Mouse (Mus musculus): ENCODE results near the gene Mgat3. TPM values are rescaled to one million over a fixed set of nuclear protein-coding genes. Genes with fewer than 3 reads are reported as not detected.

Gene Mgat3
- polyA plus RNA-seq, 1 experiment from 2014 or later = 7.2 TPM

DNA sequence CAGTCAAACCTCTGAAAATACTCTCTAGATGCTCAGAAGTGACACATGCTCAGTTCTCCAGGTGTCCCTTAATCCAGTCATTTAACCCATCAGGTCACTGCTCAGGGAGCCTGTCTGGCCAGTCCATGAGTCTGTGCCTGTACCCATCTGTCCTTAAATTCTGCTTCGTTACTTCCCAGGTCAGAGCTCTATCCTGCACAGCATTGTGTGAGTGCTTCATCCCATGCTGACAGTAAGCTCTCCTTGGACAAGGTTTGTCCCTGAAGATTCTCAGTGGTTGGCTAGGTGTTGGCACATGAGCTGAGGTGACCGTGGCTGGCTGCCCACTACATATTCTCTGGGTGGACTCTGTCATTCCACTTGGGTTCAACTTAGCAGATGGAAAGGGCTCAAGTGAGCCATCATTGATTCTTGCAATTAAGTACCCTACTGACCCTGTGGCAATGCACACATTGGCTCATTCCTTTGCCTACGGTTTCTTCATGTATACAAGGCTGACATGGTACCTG, 32.6 kb downstream of the Mgat3 start:
- WGBS = 86% methylated on average over 3 of the region's 3 CpGs
- Histone ChIP-seq H3K4me2 (no peak overlapping the region), H3K9ac (replicated peaks) (no peak overlapping the region), H3K4me3 (replicated peaks) (no peak overlapping the region), H3K4me1 (replicated peaks) (no peaks in the 10 kb centered on the region), H3K27me3 (no peaks in the 10 kb centered on the region), H3K36me3 (peaks cover 6% of the 10 kb centered on the region), H3K9me3 (no peaks in the 10 kb centered on the region), H3K27ac (no peak overlapping the region)
- ATAC-seq (ENCODE audit: insufficient number of reproducible peaks, insufficient read depth, low FRiP score, low TSS enrichment, low read depth) = no peak

DNA sequence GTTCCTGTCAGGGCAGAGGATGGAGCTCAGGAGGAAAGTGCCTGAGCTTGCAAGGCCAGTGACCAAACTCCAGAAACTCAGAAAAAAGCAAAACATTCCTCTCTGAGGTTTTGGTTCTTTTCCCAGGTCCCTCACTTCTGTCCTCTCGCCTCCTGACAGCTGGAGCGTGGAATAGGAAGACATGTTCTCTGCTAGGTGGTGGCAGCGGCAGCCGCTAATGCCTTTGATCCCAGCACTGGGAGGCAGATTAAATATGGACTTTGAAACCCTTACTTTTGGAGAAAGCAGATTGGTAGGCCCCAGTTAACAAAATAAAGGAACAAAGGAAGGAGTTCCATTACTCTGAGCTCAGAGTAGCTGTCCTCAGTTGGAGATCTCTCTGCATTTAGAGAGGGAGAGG, 34.9 kb downstream of the Mgat3 start:
- Histone ChIP-seq H3K9ac (replicated peaks) (no peak overlapping the region), H3K36me3 (peaks cover 30% of the 10 kb centered on the region)

DNA sequence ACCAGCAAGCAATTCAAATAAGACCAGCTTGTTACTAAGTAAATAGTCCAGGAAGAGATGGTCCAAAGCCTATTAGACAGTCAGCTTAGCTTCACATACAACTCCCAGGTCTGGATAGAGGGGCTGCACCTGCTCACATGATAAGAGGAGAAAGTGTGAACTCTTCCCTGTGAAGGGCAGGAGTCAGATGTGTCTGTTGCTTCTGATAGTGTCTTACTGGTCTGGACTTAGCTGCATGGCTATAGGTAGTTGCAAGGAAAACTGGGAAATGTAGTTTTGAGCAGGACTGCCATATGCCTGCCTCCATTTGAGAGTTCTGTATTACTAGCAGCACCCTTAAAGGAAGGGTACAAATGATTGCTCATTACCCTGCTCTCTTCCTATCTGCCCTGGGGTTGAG, 40.2 kb downstream of the Mgat3 start:
- Histone ChIP-seq H3K27me3 (no peaks in the 10 kb centered on the region), H3K9ac (replicated peaks) (no peak overlapping the region), H3K36me3 (peaks cover 40% of the 10 kb centered on the region)

More for the DNA sequence above, 34.9 kb downstream of the Mgat3 start:
- WGBS = 40% methylated on average over 4 of the region's 4 CpGs
- Histone ChIP-seq H3K27me3 (no peaks in the 10 kb centered on the region), H3K4me3 (replicated peaks) (no peak overlapping the region), H3K27ac (no peak overlapping the region; the same call in 1 of the 2 replicates), H3K4me1 (replicated peaks) (no peaks in the 10 kb centered on the region), H3K4me2 (no peak overlapping the region), H3K9me3 (no peaks in the 10 kb centered on the region)
- ATAC-seq (ENCODE audit: insufficient number of reproducible peaks, insufficient read depth, low FRiP score, low TSS enrichment, low read depth) = no peak

DNA sequence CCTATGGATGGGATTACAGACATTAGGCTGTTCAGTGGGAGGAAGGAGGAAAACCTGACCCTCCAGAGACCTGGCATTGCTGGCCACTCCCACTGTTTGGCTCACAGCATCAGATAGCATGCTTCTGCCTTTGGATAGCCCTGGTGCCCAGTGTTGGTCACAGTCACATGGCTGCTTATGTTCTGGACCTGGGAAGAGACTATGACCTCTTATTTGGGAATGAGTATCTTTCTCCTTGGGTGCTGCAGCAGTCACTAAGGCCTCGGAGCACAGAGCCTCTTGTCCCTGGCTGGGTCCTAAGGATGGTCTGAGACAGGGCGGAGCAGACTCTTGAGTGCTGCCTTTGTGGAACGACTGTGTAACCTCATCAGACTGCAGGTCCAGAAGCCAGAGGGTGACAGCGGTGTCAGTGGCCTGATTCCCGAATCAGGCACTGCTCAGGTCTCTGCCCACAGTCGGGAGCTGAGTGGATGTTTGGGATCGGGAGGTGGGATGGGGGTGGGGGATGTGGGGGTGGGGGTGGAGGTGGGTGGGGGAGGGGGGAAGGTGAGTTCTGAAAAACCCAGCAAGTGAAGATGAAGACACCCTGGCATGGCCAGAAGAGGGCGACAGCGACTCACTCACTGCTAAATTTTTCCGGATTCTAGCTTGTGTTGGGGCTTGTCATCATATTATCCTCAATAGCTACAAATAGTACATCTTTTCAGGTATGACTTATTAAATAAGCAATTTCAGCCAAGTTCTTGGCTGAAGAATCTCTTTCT, 42.4 kb downstream of the Mgat3 start:
- no peaks in the 10 kb centered on the region for H3K27me3 ChIP-seq
- ATAC-seq (ENCODE audit: insufficient number of reproducible peaks, insufficient read depth, low FRiP score, low TSS enrichment, low read depth) = no peak
- no peak overlapping the region for H3K9ac ChIP-seq (replicated peaks)
- peaks cover 36% of the 10 kb centered on the region for H3K36me3 ChIP-seq
- WGBS = 18% methylated on average over 10 of the region's 10 CpGs
- H3K4me2 ChIP-seq = no peak overlapping the region
- H3K4me1 ChIP-seq (replicated peaks) = 0 out of 2 replicates have a peak, but pooled peaks cover 12% of the 10 kb centered on the region
- no peak overlapping the region for H3K27ac ChIP-seq
- H3K9me3 ChIP-seq = no peaks in the 10 kb centered on the region
- no peak overlapping the region for H3K4me3 ChIP-seq (replicated peaks)

More for the DNA sequence above, 40.2 kb downstream of the Mgat3 start:
- H3K27ac ChIP-seq = no peak overlapping the region
- 0 out of 2 replicates have a peak, but pooled peaks cover 6% of the 10 kb centered on the region for H3K4me1 ChIP-seq (replicated peaks)
- no peak for ATAC-seq (ENCODE audit: insufficient number of reproducible peaks, insufficient read depth, low FRiP score, low TSS enrichment, low read depth)
- H3K4me3 ChIP-seq (replicated peaks) = no peak overlapping the region
- H3K4me2 ChIP-seq = no peak overlapping the region
- no peaks in the 10 kb centered on the region for H3K9me3 ChIP-seq

DNA sequence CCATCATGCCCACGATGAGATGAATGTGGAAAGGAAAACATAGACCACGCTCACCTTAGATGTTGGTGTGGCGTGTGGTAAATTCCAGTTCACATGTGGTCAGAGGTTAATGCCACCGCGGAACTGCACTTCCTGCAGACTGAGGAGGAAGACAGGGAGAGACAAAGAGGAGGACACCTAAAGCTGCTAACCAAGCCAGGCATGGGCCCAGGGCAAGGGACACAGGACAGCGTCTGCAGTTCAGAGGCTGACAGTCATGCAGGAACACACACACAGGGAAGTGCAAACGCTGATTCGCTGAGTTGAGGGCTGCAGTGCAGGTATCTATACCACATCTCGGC, 42.9 kb downstream of the Mgat3 start:
- no peak for ATAC-seq (ENCODE audit: insufficient number of reproducible peaks, insufficient read depth, low FRiP score, low TSS enrichment, low read depth)
- Histone ChIP-seq H3K4me3 (replicated peaks) (no peak overlapping the region), H3K9me3 (no peaks in the 10 kb centered on the region), H3K4me1 (replicated peaks) (0 out of 2 replicates have a peak, but pooled peaks cover 12% of the 10 kb centered on the region), H3K9ac (replicated peaks) (no peak overlapping the region), H3K36me3 (peaks cover 30% of the 10 kb centered on the region), H3K27ac (no peak overlapping the region), H3K27me3 (no peaks in the 10 kb centered on the region), H3K4me2 (no peak overlapping the region)
- 58% methylated on average over 9 of the region's 9 CpGs for WGBS

DNA sequence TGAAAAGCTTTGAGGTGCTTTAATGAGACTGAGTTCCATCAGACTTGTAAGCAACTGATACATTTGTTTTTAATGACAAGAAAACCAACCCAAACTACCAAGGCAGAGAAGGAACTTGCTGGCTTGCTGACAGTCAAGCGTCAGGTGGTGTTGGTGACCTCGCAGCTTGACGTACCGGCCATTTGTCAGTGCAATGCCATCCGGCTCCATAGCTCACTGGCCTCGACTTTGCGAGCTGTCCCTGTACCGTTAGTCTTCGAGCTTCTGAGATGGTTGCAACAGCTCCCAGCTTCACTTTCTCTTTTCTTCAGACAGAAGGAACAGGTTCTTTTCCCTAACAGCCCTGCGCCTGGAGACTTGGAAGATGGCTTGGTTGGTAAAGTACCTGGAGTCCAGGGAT, 44.0 kb downstream of the Mgat3 start:
- no peak overlapping the region for H3K4me2 ChIP-seq
- H3K27me3 ChIP-seq = no peaks in the 10 kb centered on the region
- 0 out of 2 replicates have a peak, but pooled peaks cover 12% of the 10 kb centered on the region for H3K4me1 ChIP-seq (replicated peaks)
- no peak overlapping the region for H3K4me3 ChIP-seq (replicated peaks)
- WGBS = 83% methylated on average over 10 of the region's 10 CpGs
- no peak for ATAC-seq (ENCODE audit: insufficient number of reproducible peaks, insufficient read depth, low FRiP score, low TSS enrichment, low read depth)
- peaks cover 20% of the 10 kb centered on the region for H3K36me3 ChIP-seq
- no peak overlapping the region for H3K9ac ChIP-seq (replicated peaks)
- H3K9me3 ChIP-seq = no peaks in the 10 kb centered on the region
- no peak overlapping the region for H3K27ac ChIP-seq

DNA sequence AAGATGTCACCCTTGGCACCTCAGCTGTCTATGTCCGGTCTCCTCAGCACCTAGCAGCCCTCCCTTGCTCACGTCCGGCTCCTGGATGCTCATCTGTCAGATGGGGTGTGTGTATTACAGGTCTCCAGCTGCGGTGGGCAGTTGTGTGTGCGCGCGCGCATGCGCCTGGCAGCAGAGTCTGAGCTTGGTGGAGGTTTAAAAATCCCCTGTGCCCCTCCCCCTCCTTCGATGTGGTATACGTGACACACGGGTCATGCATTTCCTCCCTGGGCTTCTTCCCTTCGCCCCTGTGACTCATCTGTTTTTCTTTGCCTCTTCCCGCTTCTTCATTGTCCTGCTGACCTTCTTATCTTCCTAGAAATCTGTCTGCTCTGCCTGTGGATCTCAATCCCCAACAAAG, 45.7 kb downstream of the Mgat3 start:
- 0 out of 2 replicates have a peak, but pooled peaks cover 12% of the 10 kb centered on the region for H3K4me1 ChIP-seq (replicated peaks)
- H3K4me3 ChIP-seq (replicated peaks) = no peak overlapping the region
- 0 out of 2 replicates have a peak overlapping the region, but pooled peaks have one; percentile 1 for H3K4me2 ChIP-seq
- H3K27ac ChIP-seq = no peak overlapping the region
- H3K36me3 ChIP-seq = peaks cover 4% of the 10 kb centered on the region; the same call in 1 of the 2 replicates
- no peak overlapping the region for H3K9ac ChIP-seq (replicated peaks)
- H3K9me3 ChIP-seq = no peaks in the 10 kb centered on the region
- WGBS = 51% methylated on average over 14 of the region's 14 CpGs
- ATAC-seq (ENCODE audit: insufficient number of reproducible peaks, insufficient read depth, low FRiP score, low TSS enrichment, low read depth) = no peak
- no peaks in the 10 kb centered on the region for H3K27me3 ChIP-seq

DNA sequence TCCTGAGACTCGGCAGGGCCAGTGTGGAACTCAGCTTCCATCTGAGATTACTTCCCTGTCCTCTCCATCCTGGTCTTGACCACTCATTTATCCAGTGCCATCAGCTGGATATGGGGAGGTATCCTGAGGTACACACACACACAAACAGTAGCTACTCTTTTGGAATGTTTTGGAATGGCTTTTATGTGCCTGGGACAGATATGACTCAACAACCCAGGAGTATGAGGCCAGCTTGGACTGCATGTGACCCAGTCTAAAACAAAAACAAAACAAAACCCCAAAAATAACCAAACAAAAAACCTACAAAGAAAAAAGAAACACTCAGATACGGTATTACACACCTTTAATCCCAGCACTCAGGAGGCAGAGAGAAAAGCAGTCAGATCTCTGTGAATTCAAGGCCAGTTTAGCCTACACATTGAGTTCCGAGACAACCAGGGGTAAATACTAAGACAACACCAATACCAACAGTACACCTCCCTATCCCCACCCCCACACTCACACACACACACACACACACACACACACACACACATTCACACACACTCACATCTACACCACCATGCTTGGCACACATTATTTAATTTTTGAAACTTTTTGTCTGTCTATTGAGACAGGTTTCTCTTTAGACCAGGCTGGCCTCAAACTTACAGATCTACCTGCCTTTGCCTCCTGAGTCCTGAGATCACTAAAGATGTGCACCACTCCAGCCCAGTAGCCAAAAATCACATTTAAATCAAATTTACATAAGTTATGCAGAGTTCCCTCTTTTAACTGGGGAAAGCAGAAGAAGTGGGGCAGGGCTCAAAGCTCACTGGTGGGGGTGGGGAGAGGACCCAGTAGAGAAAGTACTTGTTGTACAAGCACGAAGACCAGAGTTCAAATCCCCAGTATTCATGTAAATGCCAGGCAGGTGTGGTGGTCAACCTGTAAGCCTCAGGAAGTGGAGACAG, 46.5 kb downstream of the Mgat3 start:
- Histone ChIP-seq H3K4me1 (replicated peaks) (0 out of 2 replicates have a peak, but pooled peaks cover 12% of the 10 kb centered on the region), H3K9ac (replicated peaks) (no peak overlapping the region), H3K9me3 (no peaks in the 10 kb centered on the region), H3K27me3 (no peaks in the 10 kb centered on the region), H3K4me2 (0 out of 2 replicates have a peak overlapping the region, but pooled peaks have one; percentile 1), H3K27ac (no peak overlapping the region), H3K36me3 (peaks cover 4% of the 10 kb centered on the region; the same call in 1 of the 2 replicates), H3K4me3 (replicated peaks) (no peak overlapping the region)
- ATAC-seq (ENCODE audit: insufficient number of reproducible peaks, insufficient read depth, low FRiP score, low TSS enrichment, low read depth) = no peak
- 62% methylated on average over 4 of the region's 4 CpGs for whole genome bisulfite sequencing

DNA sequence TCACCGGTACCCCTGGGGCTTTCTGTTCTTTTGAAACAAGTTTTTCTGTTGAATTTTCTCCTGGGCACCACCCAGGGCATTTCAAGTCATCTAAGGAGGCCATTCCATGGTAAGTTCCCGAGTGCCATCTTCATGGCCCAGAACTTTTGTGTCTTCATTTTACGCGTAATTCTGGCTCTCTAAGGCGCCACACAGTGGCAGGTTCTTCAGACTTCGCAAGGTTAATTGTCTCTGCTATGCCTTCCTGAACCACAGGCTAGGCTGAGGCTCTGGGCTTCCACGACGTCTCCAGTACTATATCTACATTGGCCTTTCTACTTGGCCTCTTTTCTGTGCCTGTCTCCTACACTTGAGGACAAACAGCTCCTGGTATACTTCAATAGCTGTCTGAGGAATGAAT, 47.5 kb downstream of the Mgat3 start:
- no peak for ATAC-seq (ENCODE audit: insufficient number of reproducible peaks, insufficient read depth, low FRiP score, low TSS enrichment, low read depth)
- H3K36me3 ChIP-seq = peaks cover 4% of the 10 kb centered on the region; the same call in 1 of the 2 replicates
- 68% methylated on average over 8 of the region's 8 CpGs for WGBS
- no peak overlapping the region for H3K9ac ChIP-seq (replicated peaks)
- H3K27me3 ChIP-seq = no peaks in the 10 kb centered on the region
- H3K4me2 ChIP-seq = no peak overlapping the region
- no peak overlapping the region for H3K4me3 ChIP-seq (replicated peaks)
- H3K27ac ChIP-seq = no peak overlapping the region
- H3K9me3 ChIP-seq = no peaks in the 10 kb centered on the region
- H3K4me1 ChIP-seq (replicated peaks) = 0 out of 2 replicates have a peak, but pooled peaks cover 7% of the 10 kb centered on the region

DNA sequence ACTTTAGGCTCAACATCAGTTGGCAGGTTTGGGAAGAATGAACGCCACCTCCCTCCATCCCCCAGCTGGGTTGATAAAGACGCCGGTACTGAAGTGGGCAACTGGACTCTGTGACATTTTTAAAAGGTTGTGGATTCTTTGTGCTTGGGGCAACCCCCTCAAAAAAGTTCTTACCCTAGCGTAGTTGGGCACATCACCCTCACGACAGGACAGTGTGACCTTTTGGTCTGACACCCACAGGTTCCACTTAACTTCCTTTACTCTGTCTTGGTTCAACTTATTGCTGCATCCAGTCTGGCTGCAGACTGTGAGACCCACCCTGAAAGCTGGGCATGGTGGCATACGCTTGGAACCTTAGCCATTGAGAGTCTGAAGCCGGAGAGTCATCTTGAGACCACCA, 50.2 kb downstream of the Mgat3 start:
- Histone ChIP-seq H3K4me3 (replicated peaks) (no peak overlapping the region), H3K36me3 (no peaks in the 10 kb centered on the region), H3K4me2 (no peak overlapping the region), H3K27me3 (no peaks in the 10 kb centered on the region), H3K9ac (replicated peaks) (no peak overlapping the region), H3K4me1 (replicated peaks) (0 out of 2 replicates have a peak, but pooled peaks cover 6% of the 10 kb centered on the region), H3K27ac (no peak overlapping the region), H3K9me3 (no peaks in the 10 kb centered on the region)
- ATAC-seq (ENCODE audit: insufficient number of reproducible peaks, insufficient read depth, low FRiP score, low TSS enrichment, low read depth) = no peak
- WGBS = 85% methylated on average over 7 of the region's 7 CpGs

DNA sequence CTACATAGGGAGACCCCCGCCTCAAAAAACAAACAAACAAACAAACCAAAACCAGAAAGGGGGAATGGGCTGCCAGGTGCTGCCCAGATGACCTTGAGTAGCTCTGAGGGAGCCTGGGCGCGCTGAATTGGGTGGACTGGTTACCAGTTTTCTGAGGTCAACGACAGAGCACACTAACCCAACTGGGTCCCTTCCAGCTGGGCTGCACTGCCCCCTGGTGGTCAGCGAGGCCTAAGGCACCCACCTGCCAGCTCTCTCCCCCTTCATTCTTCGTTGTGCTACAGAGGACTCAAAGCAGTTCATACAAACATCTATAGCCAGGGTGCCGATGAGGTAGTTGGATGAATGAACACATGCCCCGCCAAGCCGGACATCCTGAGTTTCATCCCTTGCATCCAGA, 51.7 kb downstream of the Mgat3 start:
- no peak overlapping the region for H3K27ac ChIP-seq
- H3K4me2 ChIP-seq = no peak overlapping the region
- no peaks in the 10 kb centered on the region for H3K4me1 ChIP-seq (replicated peaks)
- ATAC-seq (ENCODE audit: insufficient number of reproducible peaks, insufficient read depth, low FRiP score, low TSS enrichment, low read depth) = no peak
- H3K36me3 ChIP-seq = no peaks in the 10 kb centered on the region
- no peak overlapping the region for H3K4me3 ChIP-seq (replicated peaks)
- whole genome bisulfite sequencing = 30% methylated on average over 9 of the region's 9 CpGs
- H3K27me3 ChIP-seq = no peaks in the 10 kb centered on the region
- H3K9ac ChIP-seq (replicated peaks) = no peak overlapping the region
- no peaks in the 10 kb centered on the region for H3K9me3 ChIP-seq
